ENCODE assay signal across 26 mouse cellular contexts in the genomic region with DNA sequence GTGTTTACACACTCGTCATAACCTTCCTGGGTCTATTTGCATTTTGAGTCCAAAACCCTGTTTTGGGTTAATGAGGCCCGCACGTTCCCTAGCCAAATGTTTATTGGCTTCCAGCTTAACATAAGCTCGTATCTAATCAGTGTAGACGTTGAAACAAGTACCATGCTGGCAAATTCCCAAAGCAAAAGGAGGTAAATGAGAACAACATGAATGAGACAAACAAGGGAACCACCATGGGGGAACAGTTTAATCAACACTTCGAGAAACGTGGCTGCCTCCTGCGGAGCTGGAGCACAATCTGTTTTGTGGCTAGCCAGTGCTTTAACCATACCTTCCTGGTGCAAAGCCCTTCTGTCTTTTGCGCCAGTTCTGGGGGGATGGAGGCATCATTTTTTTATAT. TPM values are rescaled to one million over a fixed set of nuclear protein-coding genes. Genes with fewer than 3 reads are reported as not detected.
DNase-seq lines count a peak whose midpoint lies in the region; ATAC-seq and TF ChIP-seq lines count a peak whose summit lies in the region.
"Had no signal": no experiment of that assay in that cellular context is flagged by ENCODE, and none has a peak within 500 bp of the region (broad histone marks: within the 10 kb centered on the region; RNA-seq: fewer than 3 reads in every experiment).

No protein-coding gene starts in this region.

- H3K36me3 ChIP-seq in forebrain, embryonic 12.5 days (replicated peaks): no peaks in the 10 kb centered on the region
- H3K36me3 ChIP-seq in forebrain, embryonic 11.5 days (ENCODE audit: control insufficient read depth, insufficient read depth, low read length): no peaks in the 10 kb centered on the region
- H3K36me3 ChIP-seq in hindbrain, postnatal 0 days (ENCODE audit: insufficient read depth, low read length): no peaks in the 10 kb centered on the region
- H3K36me3 ChIP-seq: embryonic facial prominence, embryonic 12.5 days; liver, embryonic 13.5 days had no signal

- peak; percentile 57; the same call in 1 of the 2 replicates for ATAC-seq in forebrain, embryonic 12.5 days (ENCODE audit: low FRiP score)
- no peak for ATAC-seq in forebrain, embryonic 11.5 days (replicated peaks; ENCODE audit: low FRiP score)
- ATAC-seq in hindbrain, postnatal 0 days: no peak
- ATAC-seq: CD4-positive, CD25-positive, alpha-beta regulatory T cell, adult 4 months; inflammation-experienced regulatory T-cells, adult 6 months; midbrain, embryonic 16.5 days had no signal

- H3K4me1 ChIP-seq in forebrain, embryonic 12.5 days: peaks cover 11% of the 10 kb centered on the region; the same call in 1 of the 2 replicates
- no peaks in the 10 kb centered on the region for H3K4me1 ChIP-seq in forebrain, embryonic 11.5 days (replicated peaks; ENCODE audit: control insufficient read depth, insufficient read depth, low read length)
- H3K4me1 ChIP-seq in hindbrain, postnatal 0 days (ENCODE audit: insufficient read depth, low read length): no peaks in the 10 kb centered on the region
- H3K4me1 ChIP-seq: liver, embryonic 13.5 days; megakaryocyte, embryonic 14.5 days had no signal

- TF ChIP-seq CTCF in left cerebral cortex, adult 2 months (IDR thresholded peaks at IDR 0.05): no peak
- TF ChIP-seq CTCF in hindbrain, postnatal 0 days (IDR thresholded peaks at IDR 0.05; ENCODE audit: low read depth): no peak

- WGBS in forebrain, embryonic 12.5 days: 29% methylated on average over 9 of the region's 9 CpGs
- 36% methylated on average over 9 of the region's 9 CpGs for WGBS in forebrain, embryonic 11.5 days
- WGBS in hindbrain, postnatal 0 days: 31% methylated on average over 9 of the region's 9 CpGs

- DNase-seq in forebrain, embryonic 11.5 days (ENCODE audit: low spot score): no peak
- peak; percentile 36 for DNase-seq in left cerebral cortex, postnatal 4 days
- no peak for DNase-seq in left cerebral cortex, adult 2 months (ENCODE audit: extremely low spot score in 1 of 2, low spot score in 2 of 2)
- DNase-seq in retina, postnatal 1 day: peak; percentile 31
- no peak for DNase-seq in retina, embryonic 14.5 days (ENCODE audit: low spot score)
- peak; percentile 59 for DNase-seq in hindbrain, postnatal 0 days (ENCODE audit: low spot score)
- DNase-seq in gastrocnemius, postnatal 25 days: no peak
- DNase-seq: adrenal gland, postnatal 14 days; cerebellum, adult 9-11 months; gastrocnemius, postnatal 14 days; heart, adult 2 months; kidney, adult 18-20 months; kidney, postnatal 4 days; liver, embryonic 13.5 days; lung, adult 2 months; lung, postnatal 36 days; right cerebral cortex, adult 18-20 months; right cerebral cortex, postnatal 4 days; thymus, adult 18-20 months had no signal

- H3K27ac ChIP-seq in forebrain, embryonic 12.5 days: peak overlapping the region; percentile 42; the same call in 1 of the 2 replicates
- H3K27ac ChIP-seq in forebrain, embryonic 11.5 days (ENCODE audit: low read depth, low read length): no peak overlapping the region
- no peak overlapping the region for H3K27ac ChIP-seq in left cerebral cortex, adult 2 months
- no peak overlapping the region for H3K27ac ChIP-seq in hindbrain, postnatal 0 days
- H3K27ac ChIP-seq: embryonic facial prominence, embryonic 12.5 days; heart, adult 2 months; liver, embryonic 13.5 days had no signal

- H3K4me3 ChIP-seq in forebrain, embryonic 12.5 days (replicated peaks): no peak overlapping the region
- H3K4me3 ChIP-seq in forebrain, embryonic 11.5 days (ENCODE audit: low read depth, low read length): no peak overlapping the region
- H3K4me3 ChIP-seq in left cerebral cortex, adult 2 months: no peak overlapping the region
- no peak overlapping the region for H3K4me3 ChIP-seq in hindbrain, postnatal 0 days (ENCODE audit: low read length)
- H3K4me3 ChIP-seq: embryonic facial prominence, embryonic 12.5 days; erythroblast, embryonic 14.5 days; heart, adult 2 months; liver, embryonic 13.5 days; megakaryocyte, embryonic 14.5 days had no signal

- no peaks in the 10 kb centered on the region for H3K9me3 ChIP-seq in forebrain, embryonic 12.5 days
- no peaks in the 10 kb centered on the region for H3K9me3 ChIP-seq in forebrain, embryonic 11.5 days (ENCODE audit: control insufficient read depth, low read length)
- H3K9me3 ChIP-seq in hindbrain, postnatal 0 days (ENCODE audit: low read length): no peaks in the 10 kb centered on the region
- H3K9me3 ChIP-seq: embryonic facial prominence, embryonic 12.5 days; liver, embryonic 13.5 days; megakaryocyte, embryonic 14.5 days had no signal

- intact Hi-C loops in left cerebral cortex, postnatal 4 days (cut with DNase I): no loop called here
- intact Hi-C loops in left cerebral cortex, adult 2 months (cut with DNase I): no loop called here

- no peak overlapping the region for H3K4me2 ChIP-seq in forebrain, embryonic 12.5 days
- H3K4me2 ChIP-seq in forebrain, embryonic 11.5 days (ENCODE audit: low read depth, low read length, severe bottlenecking): no peak overlapping the region
- H3K4me2 ChIP-seq in hindbrain, postnatal 0 days (ENCODE audit: low read depth, low read length): no peak overlapping the region
- H3K4me2 ChIP-seq: embryonic facial prominence, embryonic 12.5 days; liver, embryonic 13.5 days had no signal

- no peak overlapping the region for H3K9ac ChIP-seq in forebrain, embryonic 12.5 days
- no peak overlapping the region for H3K9ac ChIP-seq in forebrain, embryonic 11.5 days (ENCODE audit: low read length)
- no peak overlapping the region for H3K9ac ChIP-seq in hindbrain, postnatal 0 days (replicated peaks; ENCODE audit: low read length)
- H3K9ac ChIP-seq: embryonic facial prominence, embryonic 12.5 days; liver, embryonic 13.5 days had no signal

- H3K27me3 ChIP-seq in forebrain, embryonic 12.5 days: peaks cover 8% of the 10 kb centered on the region; the same call in 1 of the 2 replicates
- no peaks in the 10 kb centered on the region for H3K27me3 ChIP-seq in forebrain, embryonic 11.5 days (ENCODE audit: control insufficient read depth, insufficient read depth, low read length)
- H3K27me3 ChIP-seq in hindbrain, postnatal 0 days (ENCODE audit: insufficient read depth, low read length): no peaks in the 10 kb centered on the region
- H3K27me3 ChIP-seq: embryonic facial prominence, embryonic 12.5 days; liver, embryonic 13.5 days; megakaryocyte, embryonic 14.5 days had no signal

RNA-seq across cellular contexts. Expression of a gene that starts 43.3 kb away (rescaled TPM):
- 88.6 and 103 TPM in 2 replicates for polyA plus RNA-seq in forebrain, embryonic 12.5 days (2016; fragmentation: Nextera tagmentation; extraction: Ambion mirVana)
- polyA plus RNA-seq in forebrain, embryonic 11.5 days (2014; fragmentation: Nextera tagmentation; extraction: Ambion mirVana): 49.7 and 58.4 TPM in 2 replicates
- 100 to 1,000 TPM; 216 to 233 TPM for total RNA-seq in left cerebral cortex, postnatal 4 days (2021)
- total RNA-seq in left cerebral cortex, adult 2 months (2021): 10 to 100 TPM; 83.8 to 90.1 TPM
- 91.5 and 112 TPM in 2 replicates for total RNA-seq in hindbrain, postnatal 0 days (2014; rRNA removed)
- 69.8 and 73.3 TPM in 2 replicates for polyA plus RNA-seq in hindbrain, postnatal 0 days (2015; fragmentation: Nextera tagmentation; extraction: Ambion mirVana)
- 10 to 100 TPM; 79.0 to 82.1 TPM for total RNA-seq in gastrocnemius, postnatal 25 days (2021)
- polyA plus RNA-seq: erythroblast, embryonic 14.5 days had no signal

Comparison
In these comparisons a context has a peak if more than half of its experiments do, and no peak if none do; other contexts are left out.
1. DNase-seq: peak in left cerebral cortex, postnatal 4 days (single experiment), retina, postnatal 1 day (single experiment) and hindbrain, postnatal 0 days (single experiment); none in forebrain, embryonic 11.5 days (single experiment), left cerebral cortex, adult 2 months (0 of 2), retina, embryonic 14.5 days (single experiment) and gastrocnemius, postnatal 25 days (single experiment).